Mouse (Mus musculus): ENCODE data around the gene Zfp324.

Gene Zfp324

GRCm38 (mm10) chr7:13009143-13010004, 43.7 kb downstream of the Zfp324 start:
- in situ Hi-C loops (cut with MboI, MseI) = loop anchor here (5.0 kb wide), 3 partner anchors 33 to 67 kb away; no protein-coding TSS in a partner anchor

GRCm38 (mm10) chr7:13010005-13010908, 44.6 kb downstream of the Zfp324 start, which contains the start of gene Zbtb45:
Zbtb45 (minus strand) TSS chr7:13010034.
- in situ Hi-C loops (cut with MboI, MseI) = no loop called here

DNA sequence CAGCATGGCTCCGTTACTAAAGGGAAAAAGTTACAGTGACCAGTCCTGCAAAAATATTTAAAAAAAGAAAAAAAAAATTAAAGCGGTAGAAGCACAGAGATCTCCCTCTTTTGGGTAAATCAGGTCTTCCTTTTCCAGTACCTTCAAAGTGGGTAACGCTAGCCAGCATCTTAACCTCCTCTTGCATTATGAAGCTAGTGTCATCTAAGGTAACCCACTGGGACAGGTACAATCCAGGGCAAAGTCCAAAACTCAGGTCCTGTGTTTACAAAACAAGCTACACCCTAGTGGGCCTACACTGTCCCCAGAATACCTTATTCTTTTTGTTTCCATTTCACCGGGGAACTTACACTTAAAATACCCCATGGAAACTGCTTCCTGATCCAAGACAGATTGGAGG, 48.0 kb downstream of the Zfp324 start:
- in situ Hi-C loops (cut with MboI, MseI) = no loop called here

GRCm38 (mm10) chr7:13014275-13014839, 48.7 kb downstream of the Zfp324 start:
- in situ Hi-C loops (cut with MboI, MseI) = no loop called here

GRCm38 (mm10) chr7:13015217-13015616, 49.6 kb downstream of the Zfp324 start:
- in situ Hi-C loops (cut with MboI, MseI) = no loop called here

DNA sequence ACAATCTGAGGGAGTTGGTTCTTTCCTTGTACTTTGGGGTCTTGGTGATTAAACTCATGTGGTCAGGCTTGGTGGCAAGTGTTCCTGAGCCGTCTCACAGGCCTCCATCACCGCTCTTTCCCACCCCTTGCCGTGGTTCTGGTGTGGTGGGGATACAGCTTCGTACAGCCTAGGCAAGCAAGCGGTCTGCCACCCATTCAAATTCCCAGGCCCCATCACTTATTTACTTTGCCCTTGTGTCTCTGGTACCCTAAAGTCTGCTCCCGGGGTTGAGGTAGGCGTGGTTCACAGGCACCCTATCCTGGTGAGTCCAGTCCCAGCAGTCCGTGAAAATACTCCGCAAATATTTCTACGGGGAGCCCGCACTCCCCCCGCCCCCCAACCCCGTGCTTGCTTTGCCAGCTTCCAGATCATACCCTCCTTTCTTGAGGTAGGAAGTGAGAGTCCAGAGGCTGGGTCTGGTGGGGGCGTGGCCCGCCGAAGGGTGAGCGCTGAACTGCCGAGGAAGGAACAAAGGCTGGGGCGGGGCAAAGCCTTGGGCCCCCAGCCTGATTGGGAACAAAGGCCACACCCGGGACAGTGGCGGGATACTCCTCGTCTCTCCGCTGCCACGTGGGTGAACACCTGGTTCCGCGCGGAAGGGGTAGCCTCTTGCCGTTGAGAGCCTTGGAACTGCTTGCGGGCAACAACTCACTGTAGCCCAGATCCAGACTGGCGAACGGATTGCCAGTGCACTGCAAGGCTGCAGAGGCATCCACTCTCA, 57.3 kb downstream of the Zfp324 start:
- in situ Hi-C loops (cut with MboI, MseI) = no loop called here

Measured in T-helper 17 cell (primary cell).